Mouse (Mus musculus) heart, adult 8-10 months (tissue): ENCODE data around the gene Gm21188. TPM values are rescaled to one million over a fixed set of nuclear protein-coding genes. Genes with fewer than 3 reads are reported as not detected.
"Not testable (repeated sequence)": the region's sequence is repeated elsewhere in the genome, so short reads cannot be mapped to it uniquely, and the experiment has no call there.

Experiments used
- DNase-seq: peaks from one replicate; pipeline ENCODE4 v3.0.0; 2022; ENCODE audit warnings: low spot score
- total RNA-seq, 4 experiments: library from RNA; stranded (reverse); gene quantifications; 2 replicates each; pipeline ENCODE4 v1.2.4; 2022

Gm21188 gene
- total RNA-seq, 4 experiments from 2014 or later, result 0.22 to 0.72 (median 0.28) TPM; not detected in 1

- not testable (repeated sequence) for DNase-seq
Observed at GRCm38 (mm10) chr13:120026911-120027310, 25.1 kb downstream of the Gm21188 start, which contains the start of gene Gm36079. TSS of gene Gm36079 (minus strand) at chr13:120027011.

GRCm38 (mm10) chr13:120026373-120026772 lies 25.6 kb downstream of the Gm21188 start:
- DNase-seq, result not testable (repeated sequence)

- not testable (repeated sequence) for DNase-seq
Observed at GRCm38 (mm10) chr13:120025576-120025975, 26.4 kb downstream of the Gm21188 start.

GRCm38 (mm10) chr13:120025004-120025403 lies 27.0 kb downstream of the Gm21188 start:
- not testable (repeated sequence) for DNase-seq

- DNase-seq, result not testable (repeated sequence)
Observed at GRCm38 (mm10) chr13:120024581-120024980, 27.4 kb downstream of the Gm21188 start.

- DNase-seq, result not testable (repeated sequence)
Observed at GRCm38 (mm10) chr13:120021477-120021876, 30.5 kb downstream of the Gm21188 start.

DNA sequence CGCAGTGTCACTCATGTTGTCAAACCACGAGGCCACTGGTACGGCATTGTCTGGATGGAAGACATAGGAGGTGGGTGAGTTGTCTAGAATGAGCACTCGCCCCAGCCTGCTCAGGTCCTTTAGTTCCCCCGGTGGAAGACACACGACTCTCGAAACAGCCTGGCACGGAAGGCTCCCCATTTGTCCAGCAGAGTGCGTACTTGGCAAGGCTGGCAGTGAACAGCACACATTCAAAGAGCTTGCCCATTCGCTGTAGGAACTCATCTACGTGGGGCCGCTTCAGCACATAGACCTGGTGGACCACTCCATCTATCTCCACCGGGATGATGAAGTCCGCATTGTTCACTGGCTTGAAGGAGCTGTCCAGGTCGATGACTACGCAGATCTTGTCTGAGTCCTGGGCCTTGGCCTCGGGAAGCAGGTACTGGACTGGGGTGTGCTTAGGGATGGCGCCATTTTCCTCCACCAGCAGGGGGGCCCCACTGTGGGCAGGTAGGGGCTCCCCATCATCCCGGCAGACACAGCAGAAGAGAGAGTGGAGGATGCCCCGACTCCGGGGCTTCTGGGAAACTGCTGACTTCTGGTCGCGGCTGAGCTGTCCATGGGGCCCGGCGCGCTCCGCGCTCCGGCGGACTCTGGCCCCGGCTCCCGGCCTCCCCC lies 36.5 kb downstream of the Gm21188 start:
- not testable (repeated sequence) for DNase-seq

GRCm38 (mm10) chr13:120013962-120014361 lies 38.0 kb downstream of the Gm21188 start:
- not testable (repeated sequence) for DNase-seq

DNA sequence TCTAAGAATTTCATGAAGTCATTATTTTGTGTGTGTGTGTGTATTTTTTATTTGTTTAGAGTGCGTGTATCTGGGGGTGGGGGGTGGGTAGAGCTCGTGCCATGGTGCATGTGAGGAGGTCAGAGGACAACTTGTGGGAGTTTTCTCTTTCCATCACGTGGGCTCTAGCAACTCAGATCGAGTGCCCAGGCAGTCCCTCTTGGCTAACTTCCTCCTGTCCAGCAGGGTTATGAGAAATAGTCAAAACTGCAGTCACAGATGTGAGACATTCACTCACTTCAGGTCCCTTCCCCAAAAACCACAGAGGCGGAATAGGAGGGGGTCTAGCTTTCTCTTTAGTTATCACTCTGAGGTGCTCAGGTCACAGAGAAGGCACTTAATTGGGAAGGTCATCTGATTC lies 38.5 kb downstream of the Gm21188 start:
- not testable (repeated sequence) for DNase-seq

DNA sequence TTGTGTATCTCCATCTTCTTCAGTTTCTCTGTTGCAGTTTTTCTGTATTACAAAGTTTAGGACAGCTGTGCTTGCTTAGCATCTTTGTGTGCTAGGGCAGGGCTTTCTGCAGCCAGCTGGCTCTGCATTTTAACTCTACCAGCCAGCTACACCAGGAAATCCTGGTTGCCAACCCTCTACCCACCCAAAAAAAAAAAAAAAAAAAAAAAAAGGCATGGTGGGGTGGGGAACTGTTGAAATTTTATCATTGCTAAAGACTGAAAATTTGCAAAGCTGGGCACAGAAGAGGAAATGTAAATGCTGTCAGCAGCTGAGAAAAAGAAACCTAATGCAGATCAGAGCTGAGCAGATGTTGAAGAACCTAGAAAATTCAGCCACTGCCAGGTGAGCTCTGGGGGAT lies 41.9 kb downstream of the Gm21188 start:
- DNase-seq, result not testable (repeated sequence)

- DNase-seq, result not testable (repeated sequence)
Observed at GRCm38 (mm10) chr13:119999215-119999614, 52.8 kb downstream of the Gm21188 start.

DNA sequence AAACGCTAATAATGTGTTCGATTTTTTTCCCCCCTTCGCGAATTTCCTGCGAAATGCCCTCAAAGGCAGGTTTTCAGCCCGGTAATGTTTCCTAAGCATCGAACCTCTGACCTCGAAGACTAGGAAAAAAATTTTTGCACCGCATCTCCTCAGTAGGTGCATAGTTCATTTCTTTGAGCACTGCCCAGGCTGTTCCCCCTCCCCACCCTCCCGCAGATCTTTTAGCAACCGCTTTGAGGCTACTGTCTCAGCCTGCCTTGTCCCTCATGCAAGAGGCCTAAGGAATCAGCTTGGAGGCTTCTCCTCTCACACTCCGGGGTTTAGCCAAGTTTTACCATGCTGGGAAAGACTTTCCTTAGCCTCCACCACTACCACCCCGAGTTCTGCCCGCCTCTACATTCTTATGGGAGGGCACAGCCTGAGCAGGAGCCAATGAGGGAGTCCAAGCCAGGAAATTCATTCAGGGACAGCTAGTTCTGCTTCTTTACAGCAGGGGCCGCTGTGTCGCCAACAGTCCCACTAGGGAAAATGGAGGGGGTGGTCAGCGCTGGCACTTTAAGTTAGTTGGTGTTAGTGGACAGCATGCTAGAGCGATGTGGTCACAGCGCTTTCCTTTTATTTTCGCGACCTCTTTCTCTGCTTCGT lies 53.4 kb downstream of the Gm21188 start:
- not testable (repeated sequence) for DNase-seq

DNA sequence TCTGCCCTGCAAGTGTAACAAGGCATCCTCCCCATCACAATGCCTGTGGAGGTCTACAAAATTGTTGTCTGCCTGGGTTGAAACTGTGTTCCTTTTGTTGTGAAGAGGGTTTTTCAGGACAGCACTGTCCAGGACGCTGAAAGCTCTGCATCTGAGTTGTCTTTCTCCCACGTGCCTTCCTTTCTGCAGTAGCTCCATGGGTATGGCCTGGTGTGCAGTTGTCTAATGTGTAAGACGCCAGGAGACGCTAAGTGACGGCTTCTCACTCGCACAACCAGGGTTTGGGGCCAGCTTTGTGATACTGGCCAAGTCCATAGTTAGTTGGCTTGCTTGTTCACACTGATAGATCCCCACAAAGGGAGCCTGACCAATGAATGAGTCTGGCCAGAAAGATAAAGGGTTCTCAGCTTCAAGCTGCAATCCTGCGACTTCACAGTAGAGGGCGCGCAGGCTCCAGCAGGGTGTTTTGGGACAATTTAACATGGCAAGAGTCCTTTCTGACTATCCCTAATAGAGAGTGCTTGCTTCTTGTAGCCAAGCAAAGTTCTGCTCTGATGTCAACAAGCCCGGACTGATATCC lies 60.0 kb downstream of the Gm21188 start:
- DNase-seq, result not testable (repeated sequence)

- DNase-seq, result not testable (repeated sequence)
Observed at GRCm38 (mm10) chr13:119991264-119991663, 60.7 kb downstream of the Gm21188 start.

Other genes with a start within 250 kb of the Gm21188 start
- not detected for gene AF067063, start 222.0 kb downstream of the Gm21188 start, total RNA-seq
- not detected for gene D13Ertd608e, start 216.2 kb downstream of the Gm21188 start, total RNA-seq
- gene Tcstv1, start 157.4 kb downstream of the Gm21188 start, total RNA-seq, result not detected
- gene Gm21761, start 122.9 kb downstream of the Gm21188 start, total RNA-seq, result not detected
- gene B020031M17Rik, start 101.4 kb downstream of the Gm21188 start, total RNA-seq, result not detected
- not detected for gene Gm36079, start 25.2 kb downstream of the Gm21188 start, total RNA-seq
- not detected for gene Gm20767, start 88.1 kb upstream of the Gm21188 start, total RNA-seq
- gene Gm21818, start 120.2 kb upstream of the Gm21188 start, total RNA-seq, result not detected
- not detected for gene Gm21762, start 163.8 kb upstream of the Gm21188 start, total RNA-seq
- not detected for gene Gm21731, start 186.9 kb upstream of the Gm21188 start, total RNA-seq
- not detected for gene AF067061, start 210.9 kb upstream of the Gm21188 start, total RNA-seq
- not detected for gene BC147527, start 248.2 kb upstream of the Gm21188 start, total RNA-seq